Mouse (Mus musculus): ENCODE results near the gene Tax1bp1. TPM values are rescaled to one million over a fixed set of nuclear protein-coding genes. Genes with fewer than 3 reads are reported as not detected.
A peak's percentile ranks its signal among the peaks of the same experiment; 100 is the strongest.

Gene Tax1bp1
- polyA plus RNA-seq, 2 experiments, result 32.3 to 98.9 TPM

DNA sequence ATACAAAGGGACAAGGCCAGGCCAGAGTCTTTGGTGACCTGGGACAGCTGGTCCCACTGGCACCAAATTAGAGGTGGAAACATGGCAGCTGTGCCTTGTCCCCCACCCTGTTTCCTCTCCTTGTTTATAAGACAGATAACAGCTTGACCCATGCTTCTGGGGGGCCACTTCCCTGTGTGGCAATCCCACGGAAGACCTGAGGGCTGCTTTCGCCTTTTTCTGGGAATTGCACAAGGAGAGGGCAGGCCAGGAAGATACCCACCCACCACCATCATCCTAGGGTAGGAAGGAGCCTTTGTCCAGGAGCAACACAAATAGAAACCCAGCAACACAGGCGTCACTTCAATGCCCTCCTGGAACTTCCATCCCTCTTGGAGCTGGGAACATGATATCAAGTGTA, 78.9 kb downstream of the Tax1bp1 start:
- no peak overlapping the region for H3K4me3 ChIP-seq (ENCODE audit: insufficient read depth in 1 of 2, low read depth in 2 of 2, low read length in 2 of 2)
- no peak overlapping the region for H3K4me2 ChIP-seq (ENCODE audit: low read depth)
- H3K9me3 ChIP-seq (ENCODE audit: control insufficient read depth, low read length), result no peaks in the 10 kb centered on the region
- no peak for DNase-seq (ENCODE audit: low read depth in 3 of 3, low spot score in 3 of 3)
- TF ChIP-seq CTCF (IDR thresholded peaks at IDR 0.05; ENCODE audit: low read depth) (no peak), EP300 (IDR thresholded peaks at IDR 0.05; ENCODE audit: low read depth) (no peak)
- WGBS (ENCODE audit: insufficient replicate concordance), result 41% methylated on average over 3 of the region's 3 CpGs
- H3K4me1 ChIP-seq (replicated peaks; ENCODE audit: control insufficient read depth in 2 of 2, insufficient read depth in 2 of 2, low read length in 1 of 2), result peaks cover 0 to 4% of the 10 kb centered on the region in 2 experiments; a peak in 2 of 4 replicates
- no peak overlapping the region for H3K9ac ChIP-seq (replicated peaks)
- H3K27me3 ChIP-seq (ENCODE audit: control insufficient read depth, insufficient read depth, low read length), result no peaks in the 10 kb centered on the region
- no peak overlapping the region for H3K27ac ChIP-seq
- no peaks in the 10 kb centered on the region for H3K36me3 ChIP-seq (replicated peaks; ENCODE audit: control insufficient read depth, insufficient read depth, low read depth)
- no peak for ATAC-seq (ENCODE audit: insufficient read depth)

GRCm38 (mm10) chr6:52795029-52795841, 81.7 kb downstream of the Tax1bp1 start:
- no peaks in the 10 kb centered on the region for H3K9me3 ChIP-seq (ENCODE audit: control insufficient read depth, low read length)
- 61% methylated on average over 16 of the region's 16 CpGs for whole genome bisulfite sequencing (ENCODE audit: insufficient replicate concordance)
- no peak overlapping the region for H3K4me2 ChIP-seq (ENCODE audit: low read depth)
- no peaks in the 10 kb centered on the region for H3K36me3 ChIP-seq (replicated peaks; ENCODE audit: control insufficient read depth, insufficient read depth, low read depth)
- ATAC-seq (ENCODE audit: insufficient read depth), result no peak
- DNase-seq (ENCODE audit: low read depth in 3 of 3, low spot score in 3 of 3), result no peak
- no peak overlapping the region for H3K9ac ChIP-seq (replicated peaks)
- TF ChIP-seq CTCF (IDR thresholded peaks at IDR 0.05; ENCODE audit: low read depth), result no peak
- TF ChIP-seq EP300 (IDR thresholded peaks at IDR 0.05; ENCODE audit: low read depth), result no peak
- H3K27ac ChIP-seq, result no peak overlapping the region
- no peaks in the 10 kb centered on the region for H3K27me3 ChIP-seq (ENCODE audit: control insufficient read depth, insufficient read depth, low read length)
- H3K4me1 ChIP-seq (replicated peaks; ENCODE audit: control insufficient read depth in 2 of 2, insufficient read depth in 2 of 2, low read length in 1 of 2), result peaks cover 0 to 4% of the 10 kb centered on the region in 2 experiments; a peak in 2 of 4 replicates
- no peak overlapping the region for H3K4me3 ChIP-seq (ENCODE audit: insufficient read depth in 1 of 2, low read depth in 2 of 2, low read length in 2 of 2)

- peaks cover 0 to 4% of the 10 kb centered on the region in 2 experiments; a peak in 2 of 4 replicates for H3K4me1 ChIP-seq (replicated peaks; ENCODE audit: control insufficient read depth in 2 of 2, insufficient read depth in 2 of 2, low read length in 1 of 2)
- no peaks in the 10 kb centered on the region for H3K36me3 ChIP-seq (replicated peaks; ENCODE audit: control insufficient read depth, insufficient read depth, low read depth)
- TF ChIP-seq EP300 (IDR thresholded peaks at IDR 0.05; ENCODE audit: low read depth) (no peak), CTCF (IDR thresholded peaks at IDR 0.05; ENCODE audit: low read depth) (no peak)
- no peak overlapping the region for H3K27ac ChIP-seq
- DNase-seq (ENCODE audit: low read depth in 3 of 3, low spot score in 3 of 3), result no peak
- WGBS (ENCODE audit: insufficient replicate concordance), result 64% methylated on average over 9 of the region's 9 CpGs
- H3K9ac ChIP-seq (replicated peaks), result no peak overlapping the region
- ATAC-seq (ENCODE audit: insufficient read depth), result no peak
- no peaks in the 10 kb centered on the region for H3K27me3 ChIP-seq (ENCODE audit: control insufficient read depth, insufficient read depth, low read length)
- H3K4me3 ChIP-seq (ENCODE audit: insufficient read depth in 1 of 2, low read depth in 2 of 2, low read length in 2 of 2), result no peak overlapping the region
- H3K9me3 ChIP-seq (ENCODE audit: control insufficient read depth, low read length), result no peaks in the 10 kb centered on the region
- H3K4me2 ChIP-seq (ENCODE audit: low read depth), result no peak overlapping the region
Measured at GRCm38 (mm10) chr6:52796035-52796598, 82.6 kb downstream of the Tax1bp1 start.

DNA sequence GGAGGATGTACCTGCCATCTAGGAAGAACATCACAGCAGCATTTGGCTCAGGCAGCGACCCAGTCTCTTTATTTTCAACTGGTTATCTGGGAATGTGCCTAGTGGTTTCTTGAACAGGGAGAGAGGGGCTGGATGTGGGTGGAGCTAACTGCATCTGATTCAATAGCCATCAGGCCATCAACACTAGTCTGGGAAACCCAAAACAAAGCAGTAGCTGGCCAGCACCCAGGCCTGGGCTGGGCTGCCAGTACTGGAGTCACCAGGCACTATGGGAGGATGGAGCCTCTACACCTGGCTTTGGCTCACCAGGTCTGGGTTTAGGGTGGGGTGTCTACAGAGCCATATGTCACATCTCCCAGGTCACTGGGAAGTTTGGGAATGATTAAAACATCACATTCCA, 83.2 kb downstream of the Tax1bp1 start:
- no peaks in the 10 kb centered on the region for H3K36me3 ChIP-seq (replicated peaks; ENCODE audit: control insufficient read depth, insufficient read depth, low read depth)
- H3K9ac ChIP-seq (replicated peaks), result no peak overlapping the region
- TF ChIP-seq EP300 (IDR thresholded peaks at IDR 0.05; ENCODE audit: low read depth) (no peak), CTCF (IDR thresholded peaks at IDR 0.05; ENCODE audit: low read depth) (no peak)
- H3K4me2 ChIP-seq (ENCODE audit: low read depth), result no peak overlapping the region
- no peak overlapping the region for H3K4me3 ChIP-seq (ENCODE audit: insufficient read depth in 1 of 2, low read depth in 2 of 2, low read length in 2 of 2)
- no peaks in the 10 kb centered on the region for H3K27me3 ChIP-seq (ENCODE audit: control insufficient read depth, insufficient read depth, low read length)
- H3K4me1 ChIP-seq (replicated peaks; ENCODE audit: control insufficient read depth in 2 of 2, insufficient read depth in 2 of 2, low read length in 1 of 2), result peaks cover 0 to 4% of the 10 kb centered on the region in 2 experiments; a peak in 2 of 4 replicates
- no peak for ATAC-seq (ENCODE audit: insufficient read depth)
- 60% methylated on average over 1 of the region's 1 CpGs for WGBS (ENCODE audit: insufficient replicate concordance)
- DNase-seq (ENCODE audit: low read depth in 3 of 3, low spot score in 3 of 3), result no peak
- no peaks in the 10 kb centered on the region for H3K9me3 ChIP-seq (ENCODE audit: control insufficient read depth, low read length)
- H3K27ac ChIP-seq, result no peak overlapping the region

- TF ChIP-seq EP300 (IDR thresholded peaks at IDR 0.05; ENCODE audit: low read depth) (no peak), CTCF (IDR thresholded peaks at IDR 0.05; ENCODE audit: low read depth) (0 out of 2 replicates have a peak, but pooled peaks have one; percentile 19)
- 57% methylated on average over 6 of the region's 6 CpGs for WGBS (ENCODE audit: insufficient replicate concordance)
- Histone ChIP-seq H3K4me3 (ENCODE audit: insufficient read depth in 1 of 2, low read depth in 2 of 2, low read length in 2 of 2) (no peak overlapping the region), H3K27ac (no peak overlapping the region), H3K4me1 (replicated peaks; ENCODE audit: control insufficient read depth in 2 of 2, insufficient read depth in 2 of 2, low read length in 1 of 2) (peaks cover 0 to 5% of the 10 kb centered on the region in 2 experiments; a peak in 2 of 4 replicates), H3K27me3 (ENCODE audit: control insufficient read depth, insufficient read depth, low read length) (no peaks in the 10 kb centered on the region), H3K36me3 (replicated peaks; ENCODE audit: control insufficient read depth, insufficient read depth, low read depth) (no peaks in the 10 kb centered on the region), H3K9me3 (ENCODE audit: control insufficient read depth, low read length) (no peaks in the 10 kb centered on the region), H3K9ac (replicated peaks) (no peak overlapping the region), H3K4me2 (ENCODE audit: low read depth) (no peak overlapping the region)
- no peak for DNase-seq (ENCODE audit: low read depth in 3 of 3, low spot score in 3 of 3)
- no peak for ATAC-seq (ENCODE audit: insufficient read depth)
Measured at GRCm38 (mm10) chr6:52797252-52797800, 83.8 kb downstream of the Tax1bp1 start.

Measured in liver, embryonic 14.5 days (tissue).